Mouse (Mus musculus): Measurements from ENCODE around the gene Gm5565. TPM values are rescaled to one million over a fixed set of nuclear protein-coding genes. Genes with fewer than 3 reads are reported as not detected.
"Not testable (repeated sequence)": the region's sequence is repeated elsewhere in the genome, so short reads cannot be mapped to it uniquely, and the experiment has no call there.

The Gm5565 gene
- polyA plus RNA-seq, 1 experiment from 2014 or later: not detected

GRCm38 (mm10) chr5:146172744-146173143 lies 12.4 kb upstream of the Gm5565 start:
- H3K27ac ChIP-seq; H3K36me3 ChIP-seq; ATAC-seq; H3K27me3 ChIP-seq (replicated peaks); H3K9me3 ChIP-seq (replicated peaks); H3K4me1 ChIP-seq; H3K4me3 ChIP-seq; H3K4me2 ChIP-seq; H3K9ac ChIP-seq: not testable (repeated sequence)
- WGBS (ENCODE audit: insufficient replicate concordance): 40% methylated on average over 4 of the region's 4 CpGs

- ATAC-seq; H3K27me3 ChIP-seq (replicated peaks); H3K4me2 ChIP-seq; H3K9ac ChIP-seq; H3K4me3 ChIP-seq; H3K27ac ChIP-seq; H3K9me3 ChIP-seq (replicated peaks); H3K4me1 ChIP-seq; H3K36me3 ChIP-seq: not testable (repeated sequence)
- 74% methylated on average over 2 of the region's 2 CpGs for WGBS (ENCODE audit: insufficient replicate concordance)
Measured at GRCm38 (mm10) chr5:146170621-146171020, 10.3 kb upstream of the Gm5565 start, which contains the start of gene Gm6309. Gene Gm6309 (minus strand): TSS chr5:146170721.

GRCm38 (mm10) chr5:146158326-146158725 lies 2.0 kb downstream of the Gm5565 start:
- H3K27me3 ChIP-seq (replicated peaks); H3K36me3 ChIP-seq; ATAC-seq; H3K27ac ChIP-seq; H3K4me3 ChIP-seq; H3K4me1 ChIP-seq; H3K9me3 ChIP-seq (replicated peaks); H3K4me2 ChIP-seq; H3K9ac ChIP-seq: not testable (repeated sequence)
- 81% methylated on average over 4 of the region's 4 CpGs for WGBS (ENCODE audit: insufficient replicate concordance)

GRCm38 (mm10) chr5:146150454-146150853 lies 9.9 kb downstream of the Gm5565 start:
- Histone ChIP-seq H3K27ac (no peak overlapping the region), H3K27me3 (replicated peaks) (no peaks in the 10 kb centered on the region), H3K4me2 (no peak overlapping the region), H3K4me1 (no peaks in the 10 kb centered on the region), H3K4me3 (no peak overlapping the region), H3K9ac (no peak overlapping the region), H3K36me3 (no peaks in the 10 kb centered on the region), H3K9me3 (replicated peaks) (no peaks in the 10 kb centered on the region)
- WGBS (ENCODE audit: insufficient replicate concordance): 51% methylated on average over 3 of the region's 3 CpGs
- ATAC-seq: no peak

- no peak overlapping the region for H3K4me3 ChIP-seq
- no peaks in the 10 kb centered on the region for H3K9me3 ChIP-seq (replicated peaks)
- no peak overlapping the region for H3K9ac ChIP-seq
- H3K4me2 ChIP-seq: no peak overlapping the region
- H3K27ac ChIP-seq: no peak overlapping the region
- H3K4me1 ChIP-seq: no peaks in the 10 kb centered on the region
- no peaks in the 10 kb centered on the region for H3K36me3 ChIP-seq
- WGBS (ENCODE audit: insufficient replicate concordance): 14% methylated on average over 2 of the region's 2 CpGs
- no peaks in the 10 kb centered on the region for H3K27me3 ChIP-seq (replicated peaks)
- ATAC-seq: no peak
Measured at GRCm38 (mm10) chr5:146147903-146148302, 12.4 kb downstream of the Gm5565 start.

Other genes with a start within 250 kb of the Gm5565 start
- not detected in 2 replicates for gene Cyp3a25, start 150.9 kb downstream of the Gm5565 start, polyA plus RNA-seq (2016; fragmentation: Nextera tagmentation; extraction: Ambion mirVana)
- not detected in 2 replicates for gene Cyp3a59, start 81.3 kb downstream of the Gm5565 start, polyA plus RNA-seq (2016; fragmentation: Nextera tagmentation; extraction: Ambion mirVana)
- not detected in 2 replicates for gene Gm6309, start 10.2 kb upstream of the Gm5565 start, polyA plus RNA-seq (2016; fragmentation: Nextera tagmentation; extraction: Ambion mirVana)
- gene 1700001J03Rik, start 24.8 kb upstream of the Gm5565 start, polyA plus RNA-seq (2016; fragmentation: Nextera tagmentation; extraction: Ambion mirVana): not detected in 2 replicates
- 24.8 and 25.3 TPM in 2 replicates for gene Rnf6, start 61.0 kb upstream of the Gm5565 start, polyA plus RNA-seq (2016; fragmentation: Nextera tagmentation; extraction: Ambion mirVana)
- 30.7 and 32.5 TPM in 2 replicates for gene Cdk8, start 70.7 kb upstream of the Gm5565 start, polyA plus RNA-seq (2016; fragmentation: Nextera tagmentation; extraction: Ambion mirVana)
- 0.13 and 0.19 TPM in 2 replicates for gene Wasf3, start 224.4 kb upstream of the Gm5565 start, polyA plus RNA-seq (2016; fragmentation: Nextera tagmentation; extraction: Ambion mirVana)